Mouse (Mus musculus): Measurements from ENCODE around the gene Ttc38.

DNA sequence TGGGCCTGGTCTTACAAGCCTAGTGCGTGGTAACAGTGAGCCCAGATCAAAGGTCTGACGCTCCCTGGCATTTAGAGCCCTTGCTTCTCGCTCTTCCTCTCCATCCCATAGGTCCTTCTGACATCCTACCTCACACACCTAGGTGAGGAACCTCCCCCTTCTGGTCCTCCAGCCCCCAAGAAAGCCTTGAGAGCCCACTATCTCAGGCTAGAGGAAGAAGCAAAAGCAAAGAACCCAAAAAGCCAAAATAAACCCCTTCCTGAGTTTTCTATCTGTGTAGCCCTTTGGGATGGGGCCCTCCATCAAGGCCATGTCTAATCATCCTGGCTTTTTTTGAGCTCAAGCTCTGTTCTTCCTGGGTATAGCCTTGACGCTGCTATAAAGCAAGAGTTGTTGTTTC is 44.1 kb upstream of the Ttc38 start:
- no peak for TF ChIP-seq CTCF (IDR thresholded peaks at IDR 0.05; ENCODE audit: borderline replicate concordance, control insufficient read depth, extremely low read depth, insufficient read depth, low read length, poor library complexity)
- no peak for TF ChIP-seq POLR2A (IDR thresholded peaks at IDR 0.05; ENCODE audit: control insufficient read depth, extremely low read depth, insufficient read depth, low read length, poor library complexity)
